Mouse (Mus musculus) C2C12 (cell line): ENCODE measurements at regions not wholly inside any gene's neighbourhood (a gene's known extent, or its start where the extent isn't known, plus 50 kb on each side); places are given as distances from the start of the nearest gene placed in this dataset.

Experiments used
- CEBPB ChIP-seq: IDR thresholded peaks from one replicate; pipeline ENCODE4 v1.6.1; 2011; ENCODE audit warnings: low read depth, mild to moderate bottlenecking, control low read depth, moderate library complexity
- CTCF ChIP-seq: IDR thresholded peaks from one replicate; pipeline ENCODE4 v1.5.1; 2011; ENCODE audit not compliant: control insufficient read depth, insufficient read depth, insufficient read length
- MAX ChIP-seq: IDR thresholded peaks from one replicate; pipeline ENCODE4 v1.6.1; 2011; ENCODE audit warnings: mild to moderate bottlenecking, control low read depth
- MYOD1 ChIP-seq: IDR thresholded peaks from one replicate; pipeline ENCODE4 v1.6.1; 2011; ENCODE audit warnings: low read depth; ENCODE audit not compliant: control insufficient read depth, insufficient read length
- MYOG ChIP-seq: IDR thresholded peaks from one replicate; pipeline ENCODE4 v1.6.1; 2011; ENCODE audit not compliant: control insufficient read depth, insufficient read length; ENCODE audit errors: extremely low read depth
- USF1 ChIP-seq: IDR thresholded peaks from one replicate; pipeline ENCODE4 v1.6.1; 2011; ENCODE audit warnings: low read depth, mild to moderate bottlenecking, control low read depth, moderate library complexity

- no peak for TF ChIP-seq CTCF
- no peak for TF ChIP-seq MAX
- no peak for TF ChIP-seq MYOD1
- TF ChIP-seq CEBPB: no peak
- no peak for TF ChIP-seq USF1
- TF ChIP-seq MYOG: no peak
Observed at GRCm38 (mm10) chr9:32929331-32929730, 293.3 kb downstream of the Ets1 start.
